Mouse (Mus musculus): Measurements from ENCODE around the gene Gorasp1.

DNA sequence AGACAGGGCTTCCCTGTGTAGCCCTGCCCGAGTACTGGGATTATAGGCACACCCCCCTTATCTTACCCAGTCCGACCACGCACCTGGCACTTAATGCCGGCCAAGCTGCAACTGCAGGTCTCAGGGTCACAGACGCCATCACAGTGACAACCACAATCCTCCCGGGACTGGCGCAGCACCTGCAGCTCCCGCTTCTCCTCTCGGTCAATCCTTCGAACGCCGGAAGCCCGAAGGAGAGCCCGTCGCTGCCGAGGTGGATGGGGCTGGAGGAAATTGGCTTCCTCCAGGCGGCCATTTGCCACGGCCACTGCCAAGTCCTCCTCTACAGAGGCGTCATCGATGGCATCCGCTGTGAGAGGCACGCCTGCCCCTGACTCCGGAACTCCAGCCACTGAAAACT lies 35.9 kb upstream of the Gorasp1 start:
- TF ChIP-seq POLR2A (IDR thresholded peaks at IDR 0.05; ENCODE audit: borderline replicate concordance, extremely low read depth, insufficient read depth, insufficient read length, poor library complexity, severe bottlenecking) (no peak), CTCF (IDR thresholded peaks at IDR 0.05; ENCODE audit: borderline replicate concordance, extremely low read depth, insufficient read depth, insufficient read length) (no peak)

All from brain, embryonic 14.5 days (tissue).